Mouse (Mus musculus) megakaryocyte-erythroid progenitor cell, adult 5-6 weeks (primary cell): ENCODE data around the gene AU021092. TPM values are rescaled to one million over a fixed set of nuclear protein-coding genes. Genes with fewer than 3 reads are reported as not detected.
A peak's percentile ranks its signal among the peaks of the same experiment; 100 is the strongest.

Source experiments
- ATAC-seq: replicated peaks from 2 replicates; pipeline ENCODE4 v1.8.0; 2016; ENCODE audit warnings: mild to moderate bottlenecking, inconsistent platforms; ENCODE audit not compliant: severe bottlenecking, poor library complexity, low FRiP score, low TSS enrichment
- total RNA-seq, 2 experiments: library from RNA; stranded (forward) in 1 of 2; stranded (reverse) in 1 of 2; fragments of 200-1000, 215-1000 nt in 1 of 2; fragments of >200 nt in 1 of 2; fragmentation: Nextera tagmentation in 1 of 2; gene quantifications; 2 replicates each; pipeline ENCODE4 v1.2.3; 2014 to 2017

AU021092 gene
- total RNA-seq, 2 experiments from 2014 or later: not detected

DNA sequence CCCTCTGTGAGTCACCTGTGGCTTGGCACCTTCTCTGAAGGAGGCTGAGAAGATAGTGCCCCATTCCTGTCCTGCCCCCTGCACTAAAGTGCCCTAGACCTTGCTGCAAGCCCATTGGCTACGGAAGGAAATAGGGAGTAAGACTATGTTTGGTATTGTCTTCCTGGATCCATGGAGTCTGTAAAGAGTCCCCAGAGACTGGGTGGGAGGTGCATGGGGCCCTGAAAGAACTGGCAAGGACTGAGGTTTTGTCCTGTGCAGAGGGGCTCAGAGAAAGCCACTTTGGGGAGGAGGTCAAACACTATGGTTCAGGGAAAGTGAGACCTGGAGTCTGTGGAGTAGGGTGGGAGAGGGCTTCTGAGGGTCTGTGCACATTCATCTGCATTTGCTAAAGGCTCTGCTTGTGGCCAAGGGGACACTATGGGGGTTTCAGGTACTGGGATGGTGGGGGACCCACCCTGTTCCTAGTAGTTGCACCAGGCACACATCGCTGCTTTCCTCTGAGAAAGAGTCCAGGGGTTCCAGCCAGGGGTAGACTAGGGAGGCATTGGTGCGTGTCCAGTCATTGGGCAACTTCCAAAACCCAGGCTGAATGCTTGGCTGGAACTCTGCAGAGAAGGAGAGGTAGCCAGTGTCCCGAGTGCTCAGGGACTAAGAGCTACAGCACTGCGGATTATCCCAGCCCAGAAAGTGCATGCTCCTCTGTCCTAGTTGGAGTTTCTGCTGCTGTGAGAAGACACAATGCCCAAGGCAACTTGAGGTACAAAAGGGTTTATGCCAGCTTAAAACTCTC, 4.6 kb downstream of the AU021092 start:
- no peak for ATAC-seq

DNA sequence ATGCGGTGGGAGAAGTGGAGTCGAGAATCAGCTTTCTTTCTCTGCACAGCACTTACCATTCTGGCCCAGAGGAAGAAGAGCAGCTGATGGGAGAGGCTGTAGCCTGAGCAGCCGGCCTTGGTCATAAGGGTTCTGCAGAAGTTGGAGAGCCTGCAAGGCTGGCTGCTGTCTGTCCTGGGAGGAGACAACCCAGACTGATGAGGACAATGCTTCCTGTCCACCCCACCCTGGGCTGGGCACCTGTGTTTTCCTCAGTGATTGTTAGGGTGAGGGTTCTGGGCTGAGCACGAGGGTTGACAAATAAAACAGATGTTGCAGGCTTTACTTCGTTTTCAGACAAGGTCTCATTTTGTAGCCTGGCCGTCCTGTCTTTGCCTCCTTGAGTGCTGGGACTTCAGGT, 5.4 kb downstream of the AU021092 start:
- no peak for ATAC-seq

DNA sequence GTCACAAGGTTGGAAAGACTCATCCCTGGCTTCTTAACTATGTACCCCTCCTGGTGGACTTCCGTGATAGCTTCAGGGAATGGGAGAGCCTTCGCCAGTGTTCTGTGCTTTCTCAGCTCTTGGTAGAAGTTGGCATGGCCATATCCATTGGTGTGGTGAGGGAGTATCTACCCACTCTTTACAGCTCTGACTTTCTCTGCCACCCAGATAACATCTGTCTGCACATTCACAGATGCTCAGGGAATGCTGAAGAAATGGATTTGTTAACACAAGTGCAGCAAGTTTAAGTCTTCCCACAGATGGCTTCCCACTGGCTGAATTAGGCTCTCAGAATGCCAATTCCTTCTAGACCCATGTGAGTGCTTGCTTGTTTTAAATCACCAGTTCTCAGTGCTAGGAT, 8.0 kb downstream of the AU021092 start:
- no peak for ATAC-seq

DNA sequence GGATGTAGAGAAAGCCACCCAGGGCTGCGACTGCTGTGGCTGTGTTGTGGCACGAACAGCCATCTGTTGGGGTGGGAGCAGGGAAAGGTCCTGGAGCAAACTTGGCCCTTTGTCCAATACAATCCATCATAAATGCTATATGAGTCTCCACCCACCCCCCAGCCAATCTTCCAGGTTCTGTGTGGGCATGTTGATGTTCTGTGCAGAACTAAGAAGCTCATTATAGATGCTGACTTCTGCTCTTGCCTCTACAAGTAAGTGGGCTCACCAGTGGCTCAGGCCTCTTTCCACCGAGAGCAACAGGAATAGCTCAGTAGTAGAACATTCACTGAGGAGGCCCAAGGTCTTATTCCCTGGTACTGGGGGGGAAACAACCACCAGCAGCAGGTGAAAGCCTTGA, 9.9 kb downstream of the AU021092 start:
- ATAC-seq: no peak

DNA sequence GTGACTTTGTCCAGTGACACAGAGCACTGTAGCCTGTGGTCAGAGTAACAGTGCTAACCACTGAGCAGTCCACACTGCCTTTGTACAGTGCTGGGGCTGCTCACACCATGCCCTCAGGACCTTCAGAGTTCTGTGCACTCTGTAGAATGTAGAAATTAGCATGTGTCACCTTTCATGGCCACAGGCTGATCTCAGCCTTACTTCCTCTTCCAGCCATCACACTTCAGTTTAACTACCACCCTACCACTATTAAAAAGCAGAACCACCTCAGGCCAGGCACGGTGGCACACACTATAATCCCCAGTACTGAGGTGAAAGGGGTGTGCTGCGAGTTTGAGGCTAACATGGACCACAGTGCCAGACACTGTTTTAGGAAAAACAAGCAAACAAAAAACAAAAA, 11.7 kb downstream of the AU021092 start:
- no peak; the same call in 1 of the 2 replicates for ATAC-seq

DNA sequence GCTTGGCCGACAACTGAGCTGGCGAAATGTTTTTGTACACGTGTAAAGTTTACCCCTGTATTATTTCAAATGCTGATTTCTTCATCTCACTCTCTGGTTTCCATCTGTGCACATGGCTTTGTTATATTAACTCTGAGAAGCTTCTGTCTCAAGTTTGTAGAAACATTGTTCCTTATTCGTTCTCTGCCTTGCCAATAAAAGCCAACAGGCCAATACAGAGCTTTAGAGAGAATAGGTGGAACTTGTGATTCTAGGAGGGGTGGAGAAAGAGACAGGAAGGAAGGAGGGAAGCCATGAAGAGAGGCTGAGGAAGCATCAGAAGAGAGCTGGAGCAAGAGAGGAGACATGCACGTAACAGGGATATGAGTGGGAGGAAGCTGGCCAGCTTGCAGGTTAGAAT, 16.0 kb downstream of the AU021092 start:
- ATAC-seq: no peak

DNA sequence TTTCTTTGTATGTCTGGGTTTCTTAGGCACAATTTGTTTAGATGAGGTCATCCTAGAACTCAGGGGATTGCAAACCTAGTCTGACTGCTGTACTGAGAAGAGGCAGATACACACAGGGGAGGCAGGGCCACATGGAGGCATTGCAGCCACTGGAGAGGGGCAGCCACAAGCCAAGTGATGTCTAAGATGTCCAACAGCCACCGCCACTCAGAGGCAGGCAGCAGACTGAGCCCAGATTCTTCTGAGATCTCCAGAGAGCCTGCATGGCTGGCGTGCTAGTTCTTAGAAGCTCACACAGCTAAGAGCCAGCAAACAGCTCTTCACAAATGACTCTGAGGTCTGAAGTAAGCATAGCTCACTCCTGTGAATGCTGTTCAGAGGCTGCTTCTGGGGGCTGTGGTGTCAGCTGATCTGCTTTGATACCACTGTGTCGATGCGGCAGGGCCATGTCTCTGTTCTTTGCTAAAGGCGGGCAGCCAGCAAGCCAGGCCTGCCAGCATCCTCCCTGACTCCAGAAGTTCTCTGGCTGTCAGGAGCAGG, 16.6 kb downstream of the AU021092 start:
- no peak for ATAC-seq

DNA sequence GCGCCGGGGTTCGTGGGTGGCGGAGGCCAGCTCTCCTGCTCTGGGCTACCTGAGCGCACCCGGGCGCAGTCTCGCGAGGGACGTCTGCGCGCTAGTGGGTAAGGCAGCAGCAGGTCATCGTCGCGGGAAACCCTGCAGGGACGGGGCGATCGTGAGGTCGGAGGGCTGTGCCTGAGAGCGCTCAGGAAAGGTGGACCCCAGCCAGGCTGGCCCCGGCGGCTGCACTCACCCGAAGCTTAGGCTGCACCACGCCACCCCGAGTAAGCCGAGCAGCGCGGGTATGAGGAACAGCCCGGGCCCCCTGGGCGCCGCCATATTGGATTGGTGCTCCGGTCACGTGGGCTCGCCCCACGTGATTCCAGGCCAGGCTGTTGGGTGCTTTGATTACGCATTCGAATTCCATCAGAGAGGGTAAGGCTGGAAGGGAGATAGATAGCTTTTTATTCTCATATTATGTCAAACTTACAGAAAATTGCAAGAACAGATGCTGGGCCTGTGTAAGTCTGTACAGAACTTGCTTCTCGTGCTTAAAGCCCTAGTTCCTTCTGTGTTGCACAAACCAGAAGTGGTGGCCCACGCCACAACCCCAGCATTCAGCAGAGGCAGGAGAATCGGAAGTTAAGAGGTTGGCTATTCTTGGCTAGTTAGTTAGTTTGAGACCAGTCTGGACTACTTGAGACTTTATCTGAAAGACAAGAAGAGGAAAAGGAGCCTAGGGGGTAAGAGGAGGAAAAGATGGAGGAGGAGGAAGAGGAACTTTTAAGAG, 18.2 kb downstream of the AU021092 start, which contains the start of gene Nagpa:
TSS of gene Nagpa (minus strand) at position 345 of the 766 bp plus-strand sequence.
- peak; percentile 83 for ATAC-seq

DNA sequence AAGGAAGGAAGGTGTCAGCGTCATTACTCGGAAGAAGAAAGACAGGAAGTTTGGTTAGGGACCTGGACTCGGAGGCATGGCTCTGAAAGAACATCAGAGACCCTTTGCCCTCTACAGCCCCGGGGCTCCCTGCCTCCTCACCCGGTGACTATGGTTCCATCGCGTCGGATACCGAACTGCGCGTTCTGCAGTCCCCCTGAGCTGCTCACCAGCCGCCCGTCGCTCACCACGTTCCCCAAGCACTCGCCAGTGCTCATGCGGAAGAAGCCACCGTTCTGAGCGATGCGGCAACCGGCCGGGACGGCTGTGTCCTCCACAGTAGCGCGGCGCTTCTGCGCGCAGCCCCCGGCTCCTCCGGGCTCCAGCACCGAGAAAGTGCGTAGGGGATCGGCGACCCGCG, 18.9 kb downstream of the AU021092 start:
- ATAC-seq: peak; percentile 38

DNA sequence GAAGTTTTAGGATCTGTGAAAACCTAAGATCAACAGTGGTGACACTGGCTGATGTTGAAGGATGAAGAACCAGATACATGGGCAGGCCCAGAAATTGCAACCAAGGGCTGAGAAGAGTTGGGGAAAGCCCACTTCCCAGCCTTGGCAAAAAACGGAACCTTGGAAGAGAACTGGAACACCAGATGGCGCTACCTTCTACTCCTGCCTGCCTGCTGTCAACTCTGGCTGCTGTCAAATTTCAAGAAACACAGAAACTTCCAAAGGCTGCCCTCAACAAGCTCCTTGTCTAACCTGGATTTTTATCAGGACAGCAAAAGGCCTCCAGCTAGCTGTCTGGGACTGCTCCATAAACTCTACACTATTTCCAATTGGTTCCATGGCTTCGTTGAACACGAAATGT, 19.4 kb downstream of the AU021092 start:
- peak; percentile 64 for ATAC-seq

DNA sequence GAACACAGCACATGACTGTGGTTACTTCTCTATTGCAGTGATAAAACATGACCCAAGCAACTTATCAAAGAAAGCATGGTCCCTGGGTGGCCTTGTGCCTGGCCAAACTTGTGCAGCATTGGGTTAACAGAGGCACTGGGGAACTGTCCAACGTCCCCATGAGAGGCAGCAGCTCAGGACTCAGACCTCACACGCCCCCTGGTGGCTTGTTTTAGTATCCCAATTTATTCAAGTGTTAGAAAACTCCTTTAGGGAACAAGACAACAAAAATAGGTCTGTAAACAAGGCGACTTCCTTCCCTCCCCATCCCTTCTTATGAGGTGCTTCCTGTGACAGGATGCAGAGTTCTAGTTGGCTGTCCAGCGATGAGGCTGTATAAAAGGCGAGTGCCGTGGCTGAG, 27.0 kb downstream of the AU021092 start:
- ATAC-seq: peak; percentile 84

DNA sequence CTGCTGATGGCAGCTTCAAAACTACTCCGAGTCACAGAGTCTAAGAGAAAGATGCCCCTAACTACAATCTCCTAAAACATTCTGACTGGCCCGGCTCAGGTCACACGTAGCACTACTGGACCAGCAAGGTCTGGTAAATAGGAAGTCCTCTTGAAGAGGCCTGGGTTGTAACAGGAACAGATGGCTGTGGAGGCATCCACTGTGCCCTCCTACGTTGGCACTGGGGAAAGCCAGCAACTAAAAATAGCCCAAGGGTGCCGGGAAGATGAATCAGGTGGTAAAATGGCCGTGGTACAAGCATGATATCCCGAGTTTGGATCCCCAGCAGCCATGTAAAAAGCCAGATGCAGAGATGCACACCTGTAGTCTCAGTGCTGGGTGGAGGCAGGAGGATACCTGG, 35.9 kb downstream of the AU021092 start:
- ATAC-seq: no peak

DNA sequence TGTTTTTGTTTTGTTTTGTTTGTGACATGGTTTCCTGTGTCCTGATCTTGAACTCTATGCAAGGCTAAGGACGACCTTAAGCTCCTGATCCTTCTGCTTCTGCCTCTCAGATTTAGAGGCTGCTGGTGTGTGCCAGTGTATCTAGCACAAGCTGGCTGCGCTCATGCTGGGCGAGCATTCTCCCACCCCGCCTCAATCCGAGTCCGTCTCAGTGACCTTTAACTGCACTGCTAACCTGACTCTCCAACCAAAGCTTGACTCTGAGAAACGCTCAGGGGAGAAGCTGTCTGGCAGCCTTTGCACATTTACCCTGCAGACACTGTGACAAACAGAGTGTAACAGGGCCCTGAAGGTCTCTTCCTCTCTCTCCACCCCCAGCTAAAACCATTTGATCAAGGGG, 36.4 kb downstream of the AU021092 start:
- no peak for ATAC-seq

DNA sequence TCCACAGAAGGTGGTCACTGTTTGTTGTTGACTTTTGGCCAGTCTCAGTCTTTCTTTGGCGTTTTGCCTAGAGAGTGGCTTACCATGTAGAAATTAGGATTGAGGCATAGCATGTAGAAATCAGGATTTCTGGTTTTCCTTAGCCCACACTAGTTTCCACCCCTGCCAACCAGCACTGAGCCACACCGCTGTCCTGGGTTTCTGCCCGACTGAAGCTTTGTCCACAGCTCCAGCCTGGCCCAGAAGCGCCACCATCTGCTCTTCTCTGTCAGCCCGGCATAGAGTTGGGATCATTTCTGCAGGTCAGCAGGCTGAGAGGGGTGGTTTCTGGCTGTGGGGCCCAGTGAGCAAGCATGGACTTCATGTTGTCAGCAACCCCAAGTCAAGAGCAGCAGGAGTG, 37.1 kb downstream of the AU021092 start:
- ATAC-seq: no peak

DNA sequence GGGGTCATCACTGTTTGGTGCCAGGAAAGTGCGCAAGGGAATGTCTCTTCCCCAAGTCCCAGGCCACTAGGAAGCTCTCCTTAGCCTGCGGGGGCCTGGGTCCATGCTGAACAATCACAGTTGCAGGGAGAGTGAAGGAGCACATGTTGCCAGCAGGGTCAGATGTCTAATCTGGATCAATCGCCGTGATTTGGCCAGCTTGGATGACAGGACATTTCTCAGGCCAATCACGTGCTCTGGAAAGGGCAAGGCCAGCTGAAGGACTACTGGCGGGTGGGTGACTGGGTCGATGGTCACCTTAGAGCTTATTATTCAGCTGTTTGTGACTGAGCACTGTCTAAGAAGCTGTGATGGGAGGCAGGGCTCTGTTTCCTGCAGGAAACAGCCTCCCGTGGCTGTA, 38.0 kb downstream of the AU021092 start:
- ATAC-seq: no peak

DNA sequence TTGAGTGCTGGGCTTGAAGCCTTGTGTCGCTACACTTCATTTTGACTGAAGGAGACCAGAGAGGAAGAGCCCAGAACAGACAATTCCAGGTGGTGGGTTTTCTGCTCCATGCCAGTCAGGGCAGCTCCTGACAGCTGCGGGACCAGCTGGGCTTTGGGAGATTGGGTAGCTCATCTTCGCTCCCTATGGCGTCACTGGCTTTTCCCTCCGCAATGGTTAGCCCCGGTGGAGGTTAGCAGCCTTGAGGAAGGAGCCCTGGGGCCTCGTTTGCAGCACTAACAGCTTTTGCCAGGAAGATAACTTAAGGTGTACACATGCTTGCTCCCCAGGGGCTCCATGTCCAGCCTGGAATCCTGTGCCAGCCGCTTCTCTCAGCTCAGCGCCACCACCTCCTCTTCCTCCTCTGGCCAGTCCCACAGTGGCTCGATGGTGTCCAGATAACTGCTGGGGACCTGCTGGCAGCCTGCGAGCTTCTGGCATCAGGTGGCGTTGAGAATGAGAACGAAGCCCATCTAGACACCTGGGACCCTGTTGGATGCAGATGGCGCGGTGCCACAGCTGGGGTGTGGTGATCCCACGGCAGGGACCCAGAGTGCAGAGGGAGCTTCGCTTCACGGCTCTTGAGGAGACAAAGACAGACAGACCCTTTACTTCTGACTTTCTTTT, 38.7 kb downstream of the AU021092 start:
- ATAC-seq: no peak

DNA sequence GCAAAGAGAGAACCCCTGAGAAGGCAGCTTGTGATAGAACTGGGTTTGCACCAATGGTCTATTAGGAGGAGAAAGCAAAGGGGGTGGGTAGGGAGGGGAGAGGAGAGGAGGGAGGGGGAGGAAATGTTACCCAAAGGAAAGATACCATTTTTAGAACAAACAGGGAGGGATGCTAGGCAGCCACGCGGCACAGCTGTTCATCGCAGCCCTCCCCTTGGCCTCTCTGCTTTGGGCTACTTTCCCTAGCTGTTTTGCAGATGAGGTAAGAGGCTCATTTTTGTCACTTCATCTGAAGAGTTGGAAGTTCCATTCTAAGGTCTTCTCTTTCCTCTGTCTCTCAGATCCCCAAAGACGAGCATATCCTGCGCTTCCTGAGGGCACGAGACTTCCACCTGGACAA, 49.5 kb downstream of the AU021092 start:
- no peak for ATAC-seq

DNA sequence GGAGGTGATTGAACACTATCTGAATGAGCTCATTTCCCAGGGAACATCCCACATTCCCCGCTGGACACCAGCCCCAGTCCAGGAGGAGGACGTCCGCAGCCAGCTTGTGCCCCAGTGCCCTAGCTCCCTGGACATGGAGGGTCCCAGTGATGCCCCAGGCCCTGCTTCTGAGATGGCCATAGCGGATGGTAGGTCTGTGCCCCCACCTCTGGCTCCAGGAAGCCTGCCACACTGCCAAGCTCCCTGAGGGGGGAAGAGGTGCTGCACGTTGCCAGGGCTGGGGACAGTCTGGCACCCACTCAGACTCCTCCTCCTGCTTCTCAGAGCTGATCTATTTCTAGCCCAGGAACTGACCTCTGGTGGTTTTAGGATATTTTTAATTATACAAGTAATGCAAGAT, 53.3 kb downstream of the AU021092 start:
- no peak for ATAC-seq

DNA sequence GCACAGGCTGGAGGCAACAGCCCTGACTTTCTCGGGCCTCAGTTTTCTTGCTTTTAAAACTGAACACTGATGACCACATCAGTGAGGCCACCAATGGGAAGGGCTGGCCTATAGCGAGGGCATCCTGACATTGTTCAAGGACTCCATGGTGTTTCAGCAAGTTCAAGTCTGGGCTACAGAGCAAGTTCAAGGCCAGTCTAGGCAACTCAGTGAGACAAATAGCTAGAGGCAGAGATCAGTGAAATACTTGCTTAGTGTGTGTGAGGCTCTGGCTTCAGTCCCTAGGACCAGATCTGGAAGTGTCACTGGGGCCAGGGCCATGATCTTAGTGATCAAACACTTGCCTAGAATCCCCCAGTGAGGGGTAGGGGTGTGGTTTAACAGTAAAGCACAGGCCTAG, 54.1 kb downstream of the AU021092 start:
- ATAC-seq: no peak

DNA sequence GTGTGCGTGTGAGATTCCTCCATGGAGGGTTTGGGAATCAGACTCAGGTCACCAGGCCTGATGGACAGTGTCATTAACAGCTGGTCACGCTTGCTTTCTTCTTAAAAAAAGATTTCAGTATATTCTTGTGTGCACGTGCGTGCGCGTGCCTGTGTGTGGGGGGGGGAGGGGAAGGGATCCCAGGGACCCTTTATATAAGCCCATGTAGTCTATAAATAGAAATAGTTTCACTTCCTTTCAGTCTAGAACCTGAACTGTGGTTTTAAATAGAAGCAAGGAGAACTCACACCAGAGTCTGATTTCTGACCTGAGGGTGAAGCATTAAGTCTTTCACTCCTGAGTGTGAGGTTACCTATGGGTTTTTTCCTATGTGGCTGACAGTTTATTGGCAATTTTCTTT, 57.8 kb downstream of the AU021092 start:
- ATAC-seq: no peak
